Mouse (Mus musculus) thymus, postnatal 0 days (tissue): ENCODE measurements around the gene Pnma1. TPM values are rescaled to one million over a fixed set of nuclear protein-coding genes. Genes with fewer than 3 reads are reported as not detected.

ENCODE experiments used
- DNase-seq: peaks from one replicate; pipeline ENCODE4 v3.0.0-alpha.2; 2015; ENCODE audit warnings: low spot score
- polyA plus RNA-seq: library from polyadenylated mRNA; unstranded; fragments of >200 nt; fragmentation: Nextera tagmentation; extraction: Ambion mirVana; gene quantifications from 2 replicates; pipeline ENCODE4 v1.2.1, GENCODE M21; 2015

Pnma1 gene
- polyA plus RNA-seq, 1 experiment from 2014 or later = 0.22 TPM

- no peak for DNase-seq
These were observed 30.6 kb upstream of the Pnma1 start for GRCm38 (mm10) chr12:84178652-84179445.

GRCm38 (mm10) chr12:84178052-84178451 is 29.8 kb upstream of the Pnma1 start:
- no peak for DNase-seq

GRCm38 (mm10) chr12:84176886-84177765 is 28.8 kb upstream of the Pnma1 start:
- DNase-seq = peak; percentile 76

- peak; percentile 68 for DNase-seq
These were observed 28.0 kb upstream of the Pnma1 start for GRCm38 (mm10) chr12:84176126-84176769.

- peak; percentile 76 for DNase-seq
These were observed 27.4 kb upstream of the Pnma1 start for GRCm38 (mm10) chr12:84175659-84176061.

GRCm38 (mm10) chr12:84174871-84175270 is 26.6 kb upstream of the Pnma1 start:
- no peak for DNase-seq

GRCm38 (mm10) chr12:84174190-84174811 is 26.0 kb upstream of the Pnma1 start:
- DNase-seq = no peak

GRCm38 (mm10) chr12:84173309-84173915 is 25.1 kb upstream of the Pnma1 start:
- peak; percentile 31 for DNase-seq

GRCm38 (mm10) chr12:84172862-84173261 is 24.6 kb upstream of the Pnma1 start:
- DNase-seq = no peak

- DNase-seq = no peak
These were observed 23.9 kb upstream of the Pnma1 start for GRCm38 (mm10) chr12:84172216-84172615.

- no peak for DNase-seq
These were observed 22.3 kb upstream of the Pnma1 start for GRCm38 (mm10) chr12:84170610-84171009.

- DNase-seq = no peak
These were observed 17.5 kb upstream of the Pnma1 start for GRCm38 (mm10) chr12:84165631-84166373.

- DNase-seq = no peak
These were observed 15.4 kb upstream of the Pnma1 start for GRCm38 (mm10) chr12:84163586-84164110.

GRCm38 (mm10) chr12:84163133-84163532 is 14.8 kb upstream of the Pnma1 start:
- DNase-seq = peak; percentile 44

- DNase-seq = peak; percentile 67
These were observed 13.5 kb upstream of the Pnma1 start for GRCm38 (mm10) chr12:84161616-84162433.

- DNase-seq = no peak
These were observed 12.8 kb upstream of the Pnma1 start for GRCm38 (mm10) chr12:84161116-84161515.

- no peak for DNase-seq
These were observed 12.2 kb upstream of the Pnma1 start for GRCm38 (mm10) chr12:84160491-84160890.

- DNase-seq = no peak
These were observed 9.9 kb upstream of the Pnma1 start for GRCm38 (mm10) chr12:84158156-84158555.

GRCm38 (mm10) chr12:84156210-84156609 is 7.9 kb upstream of the Pnma1 start:
- DNase-seq = no peak
